Mouse (Mus musculus) left cerebral cortex, adult 9 months (tissue): ENCODE measurements around the gene 1700022I11Rik.
"Not testable (repeated sequence)": the region's sequence is repeated elsewhere in the genome, so short reads cannot be mapped to it uniquely, and the experiment has no call there.

Source experiments
- DNase-seq, 2 experiments: peaks; one replicate each; pipeline ENCODE4 v3.0.0; 2022; ENCODE audit warnings: low spot score in 2 of 2

1700022I11Rik gene

DNA sequence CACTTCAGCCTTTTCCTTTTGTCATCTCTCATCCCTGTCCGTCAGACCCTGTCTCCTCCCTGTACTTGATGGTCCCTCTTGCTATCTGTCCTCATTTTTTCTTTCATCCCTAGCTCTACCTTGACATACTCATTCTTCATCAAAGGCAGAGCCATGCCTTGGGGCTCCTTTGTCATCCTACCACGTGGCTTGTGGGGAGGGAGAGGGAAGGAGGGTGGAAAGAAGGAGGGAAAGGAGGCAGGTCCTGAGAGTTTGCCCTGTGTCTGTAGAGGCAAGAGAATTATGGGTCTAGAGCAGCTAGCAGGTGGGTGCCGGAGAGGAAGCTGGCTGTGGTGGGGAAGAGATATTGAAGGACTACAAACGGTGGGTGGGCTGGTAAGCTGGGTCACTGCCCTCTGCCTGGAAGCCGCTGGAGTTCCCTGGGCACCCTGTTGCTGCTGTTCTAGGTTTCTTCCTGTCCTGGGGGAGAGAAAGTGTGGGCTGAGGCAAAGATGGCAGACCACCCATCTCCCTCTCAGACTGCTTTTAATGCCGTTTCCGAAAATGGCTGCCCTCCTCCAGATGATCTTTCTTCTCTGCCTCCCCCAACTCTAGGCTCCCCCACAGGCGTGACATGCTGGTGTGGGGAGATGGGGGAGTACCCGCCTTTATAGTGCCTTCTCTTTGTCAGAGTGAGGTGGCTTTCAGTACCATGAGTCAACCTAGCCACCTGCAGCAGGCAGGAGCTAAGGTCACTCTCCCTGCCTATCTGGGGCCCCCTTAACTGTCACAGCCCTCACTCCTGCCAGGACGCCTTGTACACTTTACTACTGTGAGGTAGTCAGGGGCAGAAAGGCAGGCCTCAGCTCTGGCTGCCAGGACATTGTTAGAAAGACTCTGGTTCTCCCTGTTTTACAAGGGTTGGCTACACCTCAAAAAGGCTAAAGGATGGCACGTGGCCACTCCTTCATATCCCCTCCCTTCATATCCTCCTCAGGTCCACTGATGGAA, 17.9 kb upstream of the 1700022I11Rik start:
- DNase-seq: peak in 1 of 2 experiments; percentile 30

DNA sequence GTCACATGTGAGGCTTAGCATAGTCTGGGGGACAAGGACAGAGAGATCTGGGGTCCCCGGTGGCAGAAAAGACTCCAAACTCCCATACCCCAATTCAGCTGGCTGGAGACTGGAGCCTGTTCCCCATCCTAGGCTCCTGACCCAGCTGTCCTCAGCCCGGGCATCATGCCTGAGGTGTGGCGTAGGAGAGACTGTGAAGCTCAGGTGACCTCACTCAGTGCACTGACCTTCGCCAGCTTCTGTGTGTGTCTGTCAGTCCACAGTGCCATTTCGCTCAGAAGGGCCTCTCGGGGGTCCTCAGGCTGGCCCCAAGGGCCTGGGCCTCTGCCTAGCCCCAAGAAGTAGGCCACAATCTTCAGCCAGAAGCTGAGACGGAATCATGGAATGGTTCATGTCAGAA, 16.8 kb upstream of the 1700022I11Rik start:
- DNase-seq: no peak

DNA sequence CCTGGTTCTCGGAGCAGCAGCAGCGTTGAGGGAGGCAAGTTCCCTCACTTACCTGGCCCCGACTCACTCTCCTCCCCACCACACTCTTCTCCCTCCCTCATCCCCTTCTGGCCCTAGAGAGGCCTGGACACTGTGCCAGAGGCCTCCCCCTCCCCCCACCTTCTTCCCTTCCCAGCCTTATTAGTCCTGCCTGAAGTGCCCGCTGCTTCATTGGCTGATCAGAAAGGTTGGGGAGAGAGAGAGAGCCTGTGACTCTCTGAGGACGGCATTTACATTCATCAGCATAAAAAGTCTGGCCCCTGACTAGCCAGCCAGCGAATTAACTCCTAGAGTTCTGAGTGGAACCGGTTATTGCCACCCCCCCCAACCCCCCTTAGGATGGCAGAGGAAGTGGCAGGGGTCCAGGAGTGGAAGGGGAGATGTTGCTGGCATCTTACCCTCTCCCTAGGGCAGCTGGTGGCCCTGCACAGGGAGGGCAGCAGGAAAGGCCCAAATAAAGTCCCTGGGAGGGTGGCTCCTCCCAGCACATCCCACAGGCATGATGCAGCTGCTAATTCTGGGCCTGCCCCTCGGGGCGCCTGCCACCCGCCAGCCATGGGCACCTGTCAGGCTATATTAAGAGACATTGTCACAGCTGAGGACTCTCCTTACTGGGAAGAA, 15.8 kb upstream of the 1700022I11Rik start:
- DNase-seq: peak in 1 of 2 experiments; percentile 50

DNA sequence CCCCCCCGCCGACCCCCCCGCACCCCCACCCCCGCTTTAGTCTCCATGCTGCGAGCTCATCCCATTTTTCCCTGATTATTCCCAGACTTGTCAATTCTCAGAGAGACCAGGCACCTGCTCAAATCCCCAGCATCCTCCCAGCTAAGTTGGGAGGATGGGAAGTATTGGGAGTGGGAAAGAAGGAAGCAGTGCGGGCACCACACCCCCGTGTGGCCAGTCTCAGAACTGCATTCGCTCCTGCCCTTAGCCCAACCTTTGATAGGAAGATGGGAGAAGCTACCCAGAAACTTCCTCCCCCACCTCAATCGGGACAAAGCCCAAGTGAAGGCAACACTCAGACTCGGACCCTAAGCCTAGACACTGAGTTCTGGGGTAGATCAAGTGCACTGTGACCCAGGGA, 15.1 kb upstream of the 1700022I11Rik start:
- peak in 1 of 2 experiments; percentile 88 for DNase-seq

DNA sequence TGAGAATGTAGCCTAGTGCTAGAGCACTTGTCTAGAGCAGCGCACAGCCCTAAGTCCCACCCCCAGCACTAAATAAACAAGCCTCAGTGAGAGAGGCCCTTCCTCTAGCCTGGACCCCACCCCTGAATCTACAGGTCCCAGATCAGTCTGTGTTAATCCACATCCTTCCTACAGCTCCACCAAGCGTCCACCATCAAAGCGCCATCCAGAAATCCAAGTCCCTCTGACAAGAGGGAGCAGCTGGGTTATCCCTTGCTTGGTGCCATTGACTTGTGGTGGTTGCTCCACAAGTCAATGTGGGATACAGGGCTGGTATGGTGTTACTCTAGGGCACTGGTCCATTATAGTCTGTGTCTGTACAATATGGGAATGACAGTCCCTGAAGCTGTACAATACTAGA, 14.2 kb upstream of the 1700022I11Rik start:
- DNase-seq: no peak

DNA sequence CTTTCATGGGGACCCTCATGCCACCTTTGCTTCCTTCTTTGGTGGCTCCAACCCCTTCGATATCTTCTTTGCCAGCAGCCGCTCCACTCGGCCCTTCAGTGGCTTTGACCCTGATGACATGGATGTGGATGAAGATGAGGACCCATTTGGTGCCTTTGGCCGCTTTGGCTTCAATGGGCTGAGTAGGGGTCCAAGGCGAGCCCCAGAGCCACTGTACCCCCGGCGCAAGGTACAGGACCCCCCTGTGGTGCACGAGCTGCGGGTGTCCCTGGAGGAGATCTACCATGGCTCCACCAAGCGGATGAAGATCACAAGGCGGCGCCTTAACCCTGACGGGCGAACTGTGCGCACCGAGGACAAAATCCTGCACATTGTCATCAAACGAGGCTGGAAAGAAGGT, 12.8 kb upstream of the 1700022I11Rik start:
- no peak for DNase-seq

DNA sequence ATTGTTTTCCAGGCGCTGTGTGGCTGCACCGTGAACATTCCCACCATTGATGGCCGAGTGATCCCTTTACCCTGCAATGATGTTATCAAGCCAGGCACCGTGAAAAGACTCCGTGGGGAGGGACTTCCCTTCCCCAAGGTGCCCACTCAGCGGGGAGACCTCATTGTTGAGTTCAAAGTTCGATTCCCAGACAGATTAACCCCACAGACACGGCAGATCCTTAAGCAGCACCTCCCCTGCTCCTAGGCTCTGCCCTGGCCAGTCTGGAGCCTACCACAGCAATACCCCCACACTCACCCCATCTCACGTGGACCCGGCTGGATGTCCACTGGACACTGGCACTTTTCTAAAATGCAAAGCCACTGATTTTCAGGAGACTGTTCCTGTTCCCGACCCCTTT, 12.1 kb upstream of the 1700022I11Rik start:
- DNase-seq: no peak

DNA sequence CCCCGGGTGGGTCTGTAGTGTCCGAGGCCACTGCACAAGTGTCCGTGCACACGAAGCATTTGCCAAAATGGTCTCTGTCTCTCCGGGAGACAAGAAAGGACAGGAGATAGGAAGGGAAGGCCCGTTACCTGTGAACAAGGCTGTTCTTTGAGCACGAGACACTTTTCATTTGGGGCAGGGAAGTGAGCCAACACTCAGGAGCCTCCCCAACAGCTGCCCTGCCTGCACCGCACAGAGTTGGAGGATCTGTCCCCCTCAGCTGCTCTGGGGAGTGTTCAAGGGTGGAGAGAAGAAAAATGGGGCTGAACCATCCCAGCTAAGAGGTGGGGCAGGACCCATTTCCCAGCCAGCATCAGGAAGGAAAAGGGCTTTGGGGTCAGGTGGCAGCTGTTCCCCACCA, 11.4 kb upstream of the 1700022I11Rik start:
- no peak for DNase-seq

DNA sequence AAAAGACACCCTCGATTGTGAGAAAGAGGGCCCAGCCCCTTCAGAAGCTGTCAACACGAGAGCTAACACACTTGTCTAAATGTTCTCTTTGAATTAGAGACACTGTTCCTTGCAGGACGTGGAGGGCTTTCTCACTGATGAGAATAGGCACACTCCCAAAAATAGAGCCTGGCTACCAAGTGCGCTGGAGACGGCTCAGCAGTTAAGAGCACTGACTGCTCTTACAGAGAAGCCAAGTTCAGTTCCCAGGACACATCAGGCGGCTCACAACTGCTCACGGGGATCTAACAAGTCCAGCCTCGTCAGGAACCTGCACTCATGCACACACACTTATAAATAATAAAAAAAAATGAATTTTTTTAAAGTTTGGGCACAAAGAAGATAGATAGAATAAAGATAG, 10.5 kb upstream of the 1700022I11Rik start:
- no peak for DNase-seq

DNA sequence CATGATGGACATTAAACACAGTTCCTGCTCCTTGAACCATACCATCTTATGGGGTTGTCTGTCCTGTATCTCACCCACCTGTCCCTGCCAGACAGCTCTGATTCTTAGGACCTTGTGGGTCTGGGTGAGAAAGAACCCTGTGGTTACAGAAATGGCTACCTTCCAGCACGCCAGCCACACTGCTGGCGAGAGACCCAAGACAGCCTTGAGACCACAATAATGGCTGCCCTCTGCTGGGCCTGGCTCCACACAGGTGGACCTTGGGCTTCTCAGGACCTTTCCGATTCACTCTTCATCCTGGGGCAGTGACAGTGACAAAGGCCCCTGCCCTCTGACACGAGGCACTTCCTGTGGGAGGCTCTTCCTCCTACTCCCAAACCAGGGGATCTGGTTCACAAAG, 10.0 kb upstream of the 1700022I11Rik start:
- DNase-seq: no peak

DNA sequence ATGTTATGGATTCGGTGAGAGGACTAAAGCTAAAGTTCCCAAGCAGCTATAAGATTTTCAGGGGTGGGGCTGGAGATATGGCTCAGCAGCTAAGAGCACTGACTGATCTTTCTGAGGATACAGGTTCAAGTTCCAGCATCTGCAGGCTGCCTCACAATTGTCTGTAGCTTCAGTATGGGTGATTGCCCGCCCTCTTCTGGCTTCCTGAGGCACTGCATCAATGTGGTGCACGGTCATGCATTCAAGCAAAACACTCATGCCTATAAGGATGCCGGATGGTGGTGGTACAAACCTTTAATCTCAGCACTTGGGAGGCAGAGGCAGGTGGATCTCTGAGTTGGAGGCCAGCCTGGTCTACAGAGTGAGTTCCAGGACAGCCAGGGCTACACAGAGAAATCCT, 7.8 kb upstream of the 1700022I11Rik start:
- peak in 1 of 2 experiments; percentile 79 for DNase-seq

DNA sequence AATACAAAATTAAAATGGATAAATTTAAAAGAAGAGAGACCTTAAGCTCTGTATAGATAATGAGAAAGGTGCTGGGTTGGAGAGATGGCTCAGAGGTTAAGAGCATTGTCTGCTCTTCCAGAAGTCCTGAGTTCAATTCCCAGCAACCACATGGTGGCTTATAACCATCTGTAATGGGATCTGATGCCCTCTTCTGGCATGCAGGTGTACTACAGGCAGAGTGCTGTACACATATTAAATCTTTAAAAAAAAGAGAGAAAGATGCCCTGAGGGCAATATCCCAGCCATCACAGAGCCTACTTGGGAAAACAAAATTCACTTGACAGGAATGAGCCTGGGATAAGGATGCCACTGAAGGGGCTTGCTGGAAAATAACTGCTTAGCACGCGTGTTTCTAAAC, 5.9 kb upstream of the 1700022I11Rik start:
- no peak for DNase-seq

DNA sequence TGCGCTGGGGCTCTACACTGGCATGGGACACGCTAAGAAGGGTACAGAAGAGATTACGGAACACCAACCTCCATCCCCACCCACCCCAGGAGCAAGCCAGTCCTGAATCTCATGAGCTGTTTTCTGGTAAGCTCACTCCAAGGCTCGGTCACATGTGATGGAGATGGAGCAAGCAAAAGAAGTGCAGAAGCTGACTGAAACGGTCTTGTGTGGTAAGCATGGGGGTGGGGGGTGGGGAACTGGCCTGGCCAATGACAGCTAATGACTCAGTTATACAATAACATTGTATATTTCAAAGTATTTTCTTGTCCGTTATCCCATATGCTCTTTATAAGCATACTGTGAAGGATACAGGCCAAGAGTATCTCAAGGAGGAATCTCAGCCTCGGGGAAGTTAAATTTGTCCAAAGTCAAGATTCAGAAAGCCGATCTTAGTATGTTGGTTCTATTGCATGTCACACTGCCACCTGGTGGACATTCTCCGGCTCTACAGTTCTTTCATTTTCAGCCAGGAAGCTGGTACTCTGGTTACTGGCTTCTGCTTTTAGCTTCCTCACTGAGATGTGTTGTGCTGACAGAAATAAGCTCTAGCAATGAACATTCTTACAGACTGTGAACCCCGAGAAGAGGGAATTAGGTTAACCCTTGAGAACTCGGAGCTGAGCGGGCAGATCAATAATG, 4.2 kb upstream of the 1700022I11Rik start:
- peak in 1 of 2 experiments; percentile 72 for DNase-seq

DNA sequence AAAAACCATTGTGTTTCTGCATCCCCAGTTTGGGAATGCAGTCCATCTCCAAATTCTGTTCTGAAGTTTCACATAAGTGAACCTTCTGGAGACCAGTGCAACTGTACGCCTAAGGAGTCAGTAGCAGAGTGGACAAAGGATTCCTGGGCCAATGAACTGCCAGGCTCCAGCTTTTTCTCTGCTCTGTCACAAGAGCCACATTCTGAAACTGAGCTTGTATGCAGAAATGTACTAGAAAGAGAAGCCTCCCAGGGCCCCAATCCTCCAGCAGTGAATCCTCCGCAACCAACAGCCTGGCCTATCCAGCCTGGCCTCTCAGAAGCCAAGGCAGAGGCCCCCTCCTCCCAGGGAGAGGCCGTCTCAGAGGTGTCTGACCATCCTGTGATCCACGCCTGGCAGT, 3.5 kb downstream of the 1700022I11Rik start:
- DNase-seq: no peak

DNA sequence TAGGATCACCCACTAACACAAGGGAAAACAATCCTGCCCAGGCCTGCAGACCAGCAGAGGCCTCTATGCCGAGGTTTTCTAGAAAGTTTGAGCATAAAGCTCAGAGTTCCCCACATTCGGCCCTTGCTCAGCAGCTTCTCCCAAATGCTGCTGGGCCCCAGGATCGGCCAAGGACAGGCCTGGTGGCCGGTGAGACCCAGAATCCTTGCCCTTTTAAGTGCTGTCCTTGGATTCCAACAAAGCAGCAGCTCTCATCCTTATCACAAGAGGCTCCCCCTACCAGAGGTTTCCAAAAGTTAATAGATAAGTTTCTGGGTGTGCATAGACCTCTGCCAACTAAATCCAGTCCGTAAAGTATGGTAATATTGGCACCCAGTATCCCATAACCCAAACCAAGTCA, 4.5 kb downstream of the 1700022I11Rik start:
- DNase-seq: no peak

DNA sequence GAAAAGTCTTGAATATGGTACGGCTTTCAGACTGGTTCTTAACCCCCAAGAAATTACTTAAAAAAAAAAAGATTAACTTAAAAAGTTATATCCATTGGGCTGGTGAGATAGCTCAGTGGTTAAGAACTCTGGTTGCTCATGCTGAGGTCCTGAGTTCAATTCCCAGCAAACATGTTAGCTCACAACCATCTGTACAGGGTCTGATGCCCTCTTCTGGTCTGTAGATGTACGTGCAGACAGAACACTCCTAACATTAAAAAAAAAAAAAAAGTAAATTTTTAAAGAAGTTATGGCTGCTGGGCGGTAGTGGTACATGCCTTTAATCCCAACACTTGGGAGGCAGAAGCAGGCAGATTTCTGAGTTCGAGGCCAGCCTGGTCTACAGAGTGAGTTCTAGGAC, 8.7 kb downstream of the 1700022I11Rik start:
- no peak for DNase-seq

DNA sequence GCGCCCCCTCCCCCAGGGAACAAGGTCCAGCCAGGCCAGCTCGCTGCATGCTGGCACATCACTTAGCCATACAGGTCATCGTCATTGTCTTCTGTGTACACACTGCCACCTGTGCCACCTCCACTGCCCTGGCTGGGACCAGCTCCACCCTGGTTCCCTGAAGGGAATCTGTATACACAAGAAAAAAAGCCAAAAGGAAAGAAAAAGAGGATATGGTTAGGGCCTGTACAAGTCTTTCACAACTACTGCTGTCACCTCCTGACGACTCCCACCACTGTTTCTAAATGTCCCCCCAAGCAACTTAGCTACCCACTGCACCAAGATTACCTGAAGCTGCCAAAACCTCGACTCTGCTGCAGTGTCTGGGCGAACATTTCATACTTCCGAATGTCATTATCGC, 11.1 kb downstream of the 1700022I11Rik start:
- not testable (repeated sequence) for DNase-seq

DNA sequence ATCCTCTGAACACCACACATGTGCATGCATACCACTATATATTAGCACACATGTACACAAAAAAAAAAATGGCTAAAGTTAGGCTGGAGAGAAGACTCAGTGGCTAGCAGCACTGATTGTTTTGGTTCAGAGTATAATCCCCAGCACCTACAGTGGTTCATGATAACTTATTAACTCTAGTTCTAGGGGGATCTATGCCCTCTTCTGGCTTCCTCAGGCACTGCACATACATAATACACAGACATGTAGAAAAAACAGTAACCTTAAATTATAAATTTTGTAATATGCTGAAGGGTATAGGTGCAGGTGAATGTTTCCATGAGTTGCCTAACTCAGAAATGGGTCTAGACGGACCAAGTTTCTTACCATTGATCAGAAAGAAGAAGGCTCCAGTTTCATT, 18.9 kb downstream of the 1700022I11Rik start:
- DNase-seq: no peak

DNA sequence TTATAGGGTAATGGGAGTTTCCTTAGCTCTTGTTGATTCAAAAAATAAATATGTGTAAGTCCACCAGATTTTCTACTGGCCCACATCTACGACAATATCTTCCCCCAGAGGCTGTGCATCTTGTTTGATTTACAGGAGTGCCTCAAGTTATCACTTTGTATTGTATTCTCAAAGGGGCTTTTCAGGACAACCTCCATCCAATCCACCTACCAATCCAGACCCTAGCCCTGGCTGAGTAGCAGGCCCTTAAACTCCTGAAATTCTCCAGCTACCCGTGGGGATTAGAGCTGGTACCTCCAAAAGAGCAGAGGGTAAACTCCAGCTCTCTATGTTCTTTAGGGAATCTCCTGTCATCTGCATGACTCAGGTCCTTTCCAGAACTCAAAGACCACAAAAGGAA, 28.6 kb downstream of the 1700022I11Rik start:
- DNase-seq: no peak

DNA sequence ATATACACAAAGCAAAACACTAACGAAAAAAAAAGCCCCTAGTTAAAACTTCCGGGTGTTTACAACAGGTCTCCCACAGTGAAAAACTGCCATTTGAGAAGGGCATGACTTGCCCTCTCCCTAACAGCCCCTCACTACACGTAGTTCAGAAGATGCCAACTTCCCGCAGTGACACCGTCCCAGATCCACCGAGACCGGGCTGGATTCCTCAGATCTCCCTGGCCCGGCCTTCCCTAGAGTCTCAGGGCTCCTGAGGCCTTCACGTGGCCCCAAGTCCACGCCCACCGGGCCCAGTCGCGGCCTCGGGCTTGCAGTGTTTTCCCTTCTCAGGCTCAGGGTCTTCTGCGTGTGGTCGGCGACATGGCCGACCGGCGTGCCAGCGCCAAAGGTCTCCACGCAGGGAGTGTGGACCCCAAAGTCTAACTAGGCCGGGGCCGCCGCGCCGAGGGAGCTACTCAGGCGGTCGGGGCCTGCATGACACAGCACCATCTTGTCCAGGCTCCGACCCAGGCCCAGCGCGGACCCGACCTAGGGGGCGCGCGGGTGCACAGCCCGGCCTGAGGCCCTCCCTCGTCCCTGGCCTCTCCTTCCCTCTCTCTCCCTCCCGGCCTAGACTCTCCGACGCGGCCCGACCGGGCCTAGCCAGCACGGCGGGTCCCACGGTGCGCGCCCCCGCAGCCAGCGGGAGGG, 30.2 kb downstream of the 1700022I11Rik start:
- DNase-seq: peak in 1 of 2 experiments; percentile 65

DNA sequence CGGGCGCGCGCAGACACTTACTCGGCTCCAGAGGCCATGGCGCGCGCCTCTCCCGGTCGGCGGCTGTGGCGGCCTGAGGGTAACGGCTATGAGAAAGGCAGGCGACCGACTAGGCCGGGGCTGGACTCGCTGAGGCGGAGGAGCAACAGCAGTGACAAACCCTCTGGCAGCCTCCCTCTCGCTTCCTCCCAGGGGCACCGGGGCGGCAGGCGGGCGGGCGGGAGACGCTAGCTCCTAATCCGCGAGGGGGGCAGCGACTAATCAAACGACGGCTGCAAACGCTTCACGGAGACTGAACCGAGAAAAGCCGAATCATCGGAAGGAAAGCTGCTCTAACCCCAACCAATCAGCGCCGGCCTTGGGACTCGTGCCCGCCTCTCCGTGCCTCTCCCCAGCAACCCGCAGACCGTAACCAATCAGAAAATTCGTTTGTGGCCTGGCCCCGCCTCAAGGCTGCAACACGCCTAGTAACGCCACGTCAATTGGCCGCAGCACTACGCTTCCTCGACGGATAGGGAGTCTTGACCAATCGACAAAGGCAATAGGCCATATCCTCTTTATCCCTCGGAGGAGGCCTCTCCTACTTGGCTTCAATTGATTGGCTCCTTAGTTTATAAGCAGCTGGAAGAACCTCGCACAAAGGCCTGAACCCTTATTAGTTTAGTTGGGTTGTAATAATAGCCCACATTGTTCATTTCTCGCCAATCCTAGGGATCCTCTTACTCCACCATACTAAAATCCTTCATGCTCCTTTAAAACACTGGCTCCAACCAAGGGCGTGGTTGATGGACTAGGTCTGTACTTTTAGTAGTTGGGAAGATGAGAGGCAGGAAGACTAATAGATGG, 31.0 kb downstream of the 1700022I11Rik start, which contains the start of gene Vcp:
Gene Vcp (minus strand): TSS at position 367 of the 846 bp plus-strand sequence.
- DNase-seq: peak; percentile 99
